Mouse (Mus musculus): ENCODE measurements around the gene Bmi1. TPM values are rescaled to one million over a fixed set of nuclear protein-coding genes. Genes with fewer than 3 reads are reported as not detected.
A peak's percentile ranks its signal among the peaks of the same experiment; 100 is the strongest.

Bmi1 gene
- total RNA-seq, 2 experiments from 2014 or later = 63.8 to 69.2 TPM

DNA sequence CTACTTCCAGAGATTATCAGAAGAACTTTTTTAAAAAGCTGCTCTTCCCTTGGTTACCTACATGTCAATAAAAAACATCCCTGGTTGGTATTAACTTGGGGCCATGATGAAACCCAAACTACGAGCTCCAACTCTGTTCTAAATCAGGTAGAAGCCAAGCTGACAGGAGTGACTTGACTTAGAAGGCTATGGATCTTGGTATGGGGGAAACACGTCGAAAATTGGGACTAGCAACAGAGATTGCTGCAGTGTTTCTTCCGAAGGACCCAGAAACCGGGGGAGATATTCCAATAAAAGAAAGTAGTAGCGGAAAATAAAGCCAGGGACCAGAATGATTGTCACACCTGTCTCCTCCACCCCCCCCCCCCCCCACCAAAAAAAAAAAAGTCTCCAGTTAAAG, 11.5 kb downstream of the Bmi1 start:
- DNase-seq = no peak

- peak; percentile 84 for DNase-seq
These were observed 11.9 kb downstream of the Bmi1 start for GRCm38 (mm10) chr2:18688708-18689063.

GRCm38 (mm10) chr2:18689064-18689921, 12.5 kb downstream of the Bmi1 start:
- peak; percentile 46 for DNase-seq

GRCm38 (mm10) chr2:18690055-18690691, 13.4 kb downstream of the Bmi1 start:
- DNase-seq = peak; percentile 33

DNA sequence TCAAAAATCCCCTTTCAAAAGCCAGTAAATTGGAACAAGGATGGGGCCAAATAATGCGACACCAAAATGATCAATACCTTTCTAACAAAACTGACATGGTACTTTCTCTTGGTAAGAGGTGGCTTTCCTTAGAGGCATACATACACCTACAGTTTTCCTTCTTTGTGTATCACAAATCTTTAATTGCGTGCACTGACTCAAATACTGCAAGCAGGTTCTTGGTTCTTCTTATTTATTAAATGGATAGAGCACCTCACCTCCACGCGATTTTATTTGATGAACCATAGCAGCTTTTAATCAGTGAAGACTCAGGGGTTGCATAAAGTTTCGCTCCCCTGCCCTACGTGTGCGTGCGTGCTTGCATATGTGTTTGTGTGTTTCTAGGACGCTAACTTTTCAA, 13.9 kb downstream of the Bmi1 start:
- DNase-seq = no peak

GRCm38 (mm10) chr2:18692031-18692430, 15.2 kb downstream of the Bmi1 start:
- no peak for DNase-seq

- no peak for DNase-seq
These were observed 15.7 kb downstream of the Bmi1 start for GRCm38 (mm10) chr2:18692548-18692947.

- no peak for DNase-seq
These were observed 16.7 kb downstream of the Bmi1 start for GRCm38 (mm10) chr2:18693491-18693870.

DNA sequence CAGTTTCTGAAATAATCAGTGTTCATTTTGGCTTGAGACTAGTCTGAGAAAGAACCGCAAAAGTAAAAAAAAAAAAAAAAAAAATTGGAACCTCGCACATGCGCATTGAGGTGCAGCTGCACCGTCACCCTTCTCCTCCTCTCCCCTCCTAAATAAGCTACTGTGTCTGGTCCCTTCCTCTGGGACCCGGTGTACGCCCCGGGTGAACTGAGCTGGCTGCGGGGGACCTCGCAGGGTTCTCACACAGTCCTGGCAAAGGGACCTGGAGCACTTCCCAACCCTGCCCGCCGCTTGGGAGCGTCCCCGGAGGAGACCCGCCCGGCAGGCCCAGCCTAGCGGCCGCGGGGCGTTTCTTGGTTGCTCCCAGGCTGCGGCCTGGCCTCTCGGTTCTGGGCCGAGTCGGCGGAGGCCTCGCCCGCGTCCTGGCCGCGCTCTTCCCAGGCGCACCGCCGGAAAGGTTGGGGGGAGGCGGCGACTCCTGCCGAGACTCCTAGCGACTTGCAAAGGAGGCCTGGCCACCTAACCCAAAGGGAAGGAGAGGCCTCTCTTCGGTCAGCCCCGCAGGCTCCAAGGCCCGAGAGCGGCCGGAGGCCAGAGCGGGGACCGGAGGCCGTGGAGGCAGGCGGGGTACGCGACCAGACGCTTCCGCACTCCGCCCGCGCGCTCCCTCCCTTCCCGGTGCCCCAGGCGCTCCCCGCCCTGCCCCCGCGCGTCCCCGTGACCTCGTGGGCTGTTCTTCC, 17.2 kb downstream of the Bmi1 start, which contains the start of gene Spag6:
Gene Spag6, plus strand, starts transcription at position 162 of the 740 bp plus-strand sequence.
- peak; percentile 78 for DNase-seq

GRCm38 (mm10) chr2:18694611-18694950, 17.8 kb downstream of the Bmi1 start:
- DNase-seq = no peak

- no peak for DNase-seq
These were observed 18.3 kb downstream of the Bmi1 start for GRCm38 (mm10) chr2:18695163-18695562.

- DNase-seq = no peak
These were observed 18.9 kb downstream of the Bmi1 start for GRCm38 (mm10) chr2:18695629-18696150.

DNA sequence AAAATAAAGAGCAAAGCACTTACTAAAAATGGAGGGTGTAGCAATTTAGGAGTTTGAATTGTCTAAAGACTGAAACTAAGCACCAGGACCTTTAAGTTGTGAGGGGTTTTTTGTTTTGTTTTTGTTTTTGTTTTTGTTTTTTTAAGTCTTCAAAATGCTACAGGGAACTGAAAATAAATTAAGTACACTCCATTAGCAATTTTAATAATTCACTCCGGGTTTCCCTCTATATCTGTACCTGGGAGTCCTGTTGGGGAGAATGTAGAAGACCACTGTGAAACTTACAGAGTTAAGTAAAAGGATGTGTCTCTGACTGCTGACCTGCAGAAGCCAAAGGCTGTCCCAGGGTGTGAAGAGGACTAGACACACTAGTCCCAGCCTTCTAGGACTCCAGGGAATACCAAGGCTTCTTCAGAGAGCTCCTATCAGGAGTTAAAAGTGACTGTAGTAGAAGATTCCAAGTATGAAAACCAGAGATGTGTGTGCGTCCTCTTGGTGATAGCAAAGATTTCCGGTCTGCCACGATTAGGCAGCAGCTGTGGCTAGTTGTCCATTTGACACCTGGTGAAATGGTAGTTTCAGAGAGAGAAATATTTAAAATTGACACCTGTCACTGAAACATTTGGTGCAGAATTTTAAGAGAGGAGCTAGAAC, 20.9 kb downstream of the Bmi1 start:
- DNase-seq = no peak

DNA sequence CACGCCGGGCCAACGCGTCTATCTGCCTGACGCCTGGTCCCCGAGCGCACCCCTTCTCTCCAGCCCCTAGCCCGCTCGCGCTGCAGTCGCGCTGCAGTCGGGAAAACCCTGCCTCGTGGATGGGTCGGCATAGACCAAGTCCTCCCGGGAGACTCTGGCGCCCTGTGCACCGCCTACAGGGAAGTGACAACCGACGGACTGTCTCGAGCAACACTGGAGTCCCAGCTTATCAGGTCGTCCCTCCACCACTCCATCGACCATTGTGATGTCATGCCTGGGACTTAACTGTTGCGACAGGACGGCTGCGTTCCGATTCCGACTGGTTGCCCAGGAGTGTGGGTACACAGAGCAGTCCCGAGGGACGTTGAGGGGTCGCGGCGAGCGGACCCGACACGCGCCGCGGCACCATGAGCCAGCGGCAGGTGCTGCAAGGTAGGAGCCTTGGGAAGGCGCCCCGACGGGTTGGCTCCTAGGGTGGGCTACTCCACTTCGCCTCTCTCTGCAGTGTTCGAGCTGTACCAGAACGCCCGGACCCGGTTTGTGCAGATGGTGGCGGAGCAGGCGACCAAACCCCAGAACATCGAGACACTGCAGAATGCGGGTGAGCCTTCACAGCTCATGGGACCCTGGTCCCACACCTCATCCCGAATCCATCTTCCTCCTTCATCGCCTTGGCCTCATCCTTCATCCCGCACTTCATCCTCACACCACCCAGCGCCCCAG, 22.0 kb downstream of the Bmi1 start:
- DNase-seq = peak; percentile 20

GRCm38 (mm10) chr2:18699401-18699990, 22.7 kb downstream of the Bmi1 start:
- no peak for DNase-seq

DNA sequence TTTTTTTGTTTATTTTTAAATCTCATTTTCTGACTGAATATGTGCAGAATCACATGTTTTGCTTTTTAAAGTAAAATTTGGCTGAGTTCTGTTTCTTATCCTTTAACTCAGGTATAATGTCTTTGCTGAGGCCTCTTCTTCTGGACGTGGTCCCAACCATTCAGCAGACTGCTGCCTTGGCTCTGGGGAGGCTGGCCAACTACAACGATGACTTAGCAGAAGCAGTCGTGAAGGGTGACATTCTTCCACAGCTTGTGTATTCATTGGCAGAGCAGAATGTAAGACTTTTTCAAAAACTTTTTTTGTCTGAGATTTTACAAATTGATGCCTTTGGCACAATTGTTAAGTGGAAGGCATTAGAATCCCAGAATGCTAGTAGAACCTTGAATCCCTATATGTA, 33.5 kb downstream of the Bmi1 start:
- DNase-seq = no peak

GRCm38 (mm10) chr2:18713071-18713470, 36.3 kb downstream of the Bmi1 start:
- no peak for DNase-seq

DNA sequence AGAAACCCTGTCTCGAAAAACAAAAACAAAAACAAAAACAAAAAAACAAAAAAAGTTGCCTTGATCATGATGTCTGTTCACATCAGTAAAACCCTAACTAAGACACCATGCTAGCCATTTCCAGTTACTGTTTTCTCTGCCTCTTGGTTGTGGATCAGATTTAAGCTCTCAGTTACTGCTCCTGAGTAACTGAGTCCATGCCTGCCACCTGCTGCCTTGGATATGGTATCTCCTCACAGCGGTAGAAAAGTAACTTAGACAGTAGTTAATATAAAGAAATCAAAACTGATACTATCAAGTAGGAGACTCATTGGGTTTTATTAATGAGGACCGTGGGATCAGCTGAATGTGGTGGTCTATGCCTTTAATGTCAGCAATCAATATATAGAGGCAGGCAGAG, 37.5 kb downstream of the Bmi1 start:
- DNase-seq = no peak

DNA sequence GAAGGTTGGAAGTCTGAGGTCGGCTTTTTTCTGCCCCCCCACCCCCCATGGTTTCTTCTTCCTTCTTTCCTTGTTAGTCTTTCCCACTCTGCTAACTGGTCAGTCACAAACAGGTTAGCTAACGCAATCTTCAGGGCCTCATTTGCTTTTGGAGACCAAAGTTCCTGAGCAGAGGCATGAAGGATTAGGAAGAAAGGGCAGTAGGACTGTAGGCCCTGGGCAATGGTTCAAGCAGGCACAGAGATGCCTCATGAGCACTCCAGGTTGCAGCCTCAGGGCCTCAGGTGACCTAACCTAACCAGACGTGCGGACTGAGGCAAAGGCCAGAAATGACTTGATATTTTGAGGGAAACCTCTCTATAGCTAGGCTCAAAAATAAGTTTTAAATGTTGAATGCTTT, 41.7 kb downstream of the Bmi1 start:
- DNase-seq = no peak

DNA sequence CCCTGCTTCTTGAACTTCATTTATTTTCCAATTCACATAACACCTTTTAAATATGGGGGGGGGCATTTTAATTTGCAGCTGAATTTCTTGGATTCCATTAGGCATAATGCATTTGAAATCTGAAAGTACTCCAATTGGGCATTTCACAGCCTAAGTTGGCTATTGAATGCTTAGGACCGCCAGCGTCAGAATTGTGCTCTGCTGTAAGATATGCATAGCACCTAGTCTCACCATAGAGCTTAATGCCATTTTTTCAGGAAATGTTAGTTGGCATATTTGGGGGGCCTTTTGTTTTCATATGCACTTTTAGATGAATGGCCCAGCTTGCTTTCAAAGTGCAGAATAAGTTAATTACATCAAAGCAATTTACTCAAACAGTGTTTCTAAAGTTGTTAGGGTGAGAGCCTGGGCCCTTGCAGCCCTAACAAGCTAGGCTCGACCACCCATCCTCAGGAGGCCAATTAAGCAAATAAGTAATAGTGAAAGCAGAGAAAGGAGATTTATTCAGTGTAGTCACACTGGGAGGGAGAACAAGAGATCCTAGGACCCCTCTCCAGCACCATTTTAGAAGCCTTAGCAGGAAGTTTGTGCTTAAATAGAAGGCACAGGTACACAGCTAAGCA, 45.5 kb downstream of the Bmi1 start:
- no peak for DNase-seq

DNA sequence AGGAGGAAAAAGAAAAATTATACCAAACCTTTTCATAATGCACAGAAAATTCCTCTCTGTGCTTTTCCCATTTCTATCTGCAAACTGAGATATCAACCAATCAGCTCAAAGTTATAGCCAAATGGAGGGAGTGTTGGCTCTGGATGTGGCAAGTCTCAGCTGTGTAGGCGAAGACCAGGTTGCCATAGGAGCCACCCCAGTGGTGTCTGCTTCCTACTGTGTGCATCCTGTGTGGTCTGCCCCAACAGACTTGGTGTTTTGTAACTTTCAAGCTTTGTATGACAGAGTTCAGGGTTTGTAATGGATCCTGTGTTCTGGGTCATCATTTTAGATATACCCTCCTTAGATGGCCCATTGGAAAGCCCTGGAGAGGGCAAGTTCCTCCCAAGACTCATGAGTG, 47.6 kb downstream of the Bmi1 start:
- DNase-seq = no peak
